Mouse (Mus musculus): ENCODE results near the gene Zmym3.

Gene Zmym3

DNA sequence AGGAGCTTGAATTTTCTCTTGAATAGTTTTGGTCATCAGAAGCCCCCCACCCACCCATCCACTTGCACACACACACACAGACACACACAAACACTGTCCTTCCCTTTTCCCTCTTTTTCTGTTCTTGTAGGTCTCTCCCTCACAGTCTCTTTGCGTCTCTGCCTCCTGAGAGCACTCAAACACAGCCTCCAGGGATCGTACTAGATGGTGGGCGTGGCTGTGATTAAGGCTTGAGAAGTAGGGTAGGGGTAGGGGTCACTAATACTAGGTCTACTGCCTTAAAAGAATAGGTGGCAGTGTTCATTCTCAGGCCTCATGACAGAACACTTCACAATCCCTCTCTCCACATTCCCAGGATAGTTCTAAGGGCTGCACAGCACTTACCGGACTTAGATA lies at the start of gene Zmym3:
Zmym3 (minus strand) TSS at position 150 of the 396 bp plus-strand sequence.
- WGBS = 30% methylated on average over 4 of the region's 4 CpGs

DNA sequence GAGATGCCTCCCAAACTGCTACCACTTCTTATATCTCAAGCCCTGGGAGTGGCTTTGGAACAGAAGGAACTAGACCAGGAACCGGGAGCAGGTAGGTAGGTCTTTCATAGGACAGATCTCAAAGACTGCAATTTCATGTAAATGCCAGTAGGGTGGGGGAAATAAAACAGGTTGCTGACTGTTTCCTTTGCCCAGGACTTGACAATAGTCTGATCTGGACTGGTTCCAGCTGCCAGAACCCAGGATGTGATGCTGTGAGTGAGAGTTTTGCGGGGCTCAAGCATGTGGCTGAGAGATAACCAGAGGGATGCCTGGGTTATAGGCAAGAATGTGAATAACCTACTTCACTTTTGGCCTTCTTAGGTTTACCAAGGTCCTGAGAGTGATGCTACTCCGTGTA lies 30.9 kb upstream of the Zmym3 start:
- 97% methylated on average over 3 of the region's 3 CpGs for WGBS

DNA sequence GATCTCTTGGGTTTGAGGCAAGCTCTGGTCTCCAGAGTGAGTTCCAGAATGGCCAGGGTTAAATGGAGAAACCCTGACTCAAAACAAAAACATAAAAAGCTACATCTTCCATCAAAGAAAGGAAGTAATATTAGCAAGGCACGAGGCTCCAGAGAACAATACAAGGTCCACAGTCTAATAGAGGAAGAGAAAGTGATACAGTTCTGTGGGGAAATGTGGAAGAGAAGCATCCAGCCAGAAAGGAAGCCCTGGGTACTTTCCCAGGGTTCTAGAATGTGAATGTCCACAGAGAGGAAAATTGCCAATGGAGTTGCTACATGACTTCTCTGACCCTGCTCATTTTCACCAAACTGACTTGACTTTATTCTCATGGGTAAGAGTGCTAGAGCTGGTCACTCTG lies 30.5 kb upstream of the Zmym3 start:
- WGBS = 44% methylated on average over 1 of the region's 1 CpGs

DNA sequence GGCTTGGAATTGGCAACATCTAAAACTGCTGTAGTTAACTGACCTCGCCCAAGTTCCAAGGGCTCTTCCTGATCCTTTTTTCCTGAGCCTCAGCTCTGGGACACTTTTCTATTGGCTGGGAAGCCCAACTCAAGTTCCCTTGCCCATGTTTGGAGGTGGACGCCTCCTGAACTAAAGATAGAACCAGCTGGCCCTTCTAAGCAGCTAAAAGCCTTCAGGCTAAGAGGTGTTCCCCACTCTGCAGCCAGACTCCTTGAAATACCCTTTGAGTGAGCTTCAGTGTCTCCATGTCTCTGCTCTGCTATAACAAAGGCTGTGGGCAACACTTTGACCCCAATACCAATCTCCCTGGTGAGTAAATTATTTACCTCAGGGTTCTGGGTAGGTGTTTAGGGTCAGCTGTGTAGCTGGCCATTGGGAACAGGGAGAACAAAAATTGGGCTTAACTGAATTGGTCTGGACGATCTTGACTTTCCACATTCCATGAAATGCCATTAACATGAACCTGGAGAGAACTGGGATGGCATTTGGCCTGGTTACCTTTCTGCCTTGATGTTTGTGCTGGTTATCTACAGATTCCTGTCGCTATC lies 28.3 kb upstream of the Zmym3 start, which contains the start of gene Itgb1bp2:
Itgb1bp2 (plus strand) TSS at position 203 of the 590 bp plus-strand sequence.
- WGBS = 67% methylated on average over 4 of the region's 4 CpGs

DNA sequence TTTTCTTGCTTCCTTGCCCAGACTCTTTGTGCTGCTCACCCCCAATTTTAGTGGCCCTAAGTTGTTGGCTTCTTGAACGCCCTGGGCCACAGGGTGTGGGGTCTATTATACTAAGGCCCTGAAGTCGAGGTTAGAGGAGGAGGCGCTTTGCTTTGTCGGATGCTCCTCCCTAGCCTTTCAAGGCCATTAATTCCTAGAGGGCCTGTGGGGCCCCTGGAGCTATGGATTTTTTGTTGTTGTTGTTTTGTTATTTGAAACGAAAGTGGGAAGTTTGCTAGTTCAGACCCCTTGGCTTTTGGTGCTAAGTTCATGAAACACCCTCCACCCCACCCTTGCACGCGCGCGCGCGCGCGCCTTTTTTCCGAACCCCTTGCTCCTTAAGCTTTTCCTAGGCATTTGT lies 9.3 kb upstream of the Zmym3 start:
- 2% methylated on average over 14 of the region's 14 CpGs for WGBS

DNA sequence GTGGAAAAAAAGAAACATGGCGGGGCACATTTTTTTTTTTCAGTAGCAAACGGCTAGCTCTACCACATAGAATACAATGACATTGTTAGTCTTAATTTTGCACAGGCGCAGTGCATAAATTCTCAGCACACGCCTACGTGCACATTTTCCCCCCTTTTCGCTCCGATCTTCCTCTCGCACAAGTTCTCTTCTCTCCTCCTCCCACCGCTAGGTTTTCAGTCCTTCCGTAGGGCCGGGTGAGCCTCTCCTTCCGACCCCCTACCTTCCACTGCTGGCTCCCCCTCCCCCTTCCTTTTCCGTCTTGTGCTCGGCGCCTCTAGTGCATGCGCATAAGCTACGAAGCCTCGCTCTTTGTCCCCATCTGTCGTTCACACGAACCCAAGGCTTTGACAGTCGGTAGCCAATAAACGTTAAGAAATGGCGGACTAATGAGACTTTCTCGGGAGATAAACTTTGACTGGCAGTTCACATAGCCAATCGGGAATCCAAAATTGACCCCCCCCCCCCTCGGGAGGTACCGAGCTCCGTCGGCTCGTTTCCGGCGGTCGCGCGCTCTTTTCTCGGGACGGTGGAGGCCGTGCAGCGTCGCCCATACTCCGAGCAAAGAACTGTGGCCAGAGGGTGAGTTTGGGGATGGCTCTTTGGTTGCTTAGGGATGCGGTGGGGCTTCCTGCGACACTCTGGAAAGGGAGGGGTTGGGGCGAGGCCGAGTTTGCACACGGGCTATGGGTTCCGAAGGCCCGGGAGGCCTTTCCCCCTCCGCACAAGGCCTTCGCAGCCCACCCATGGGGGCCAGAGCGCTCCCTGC lies 8.7 kb upstream of the Zmym3 start, which contains the start of gene Nono:
Nono (plus strand) TSS at position 177 of the 808 bp plus-strand sequence.
- 1% methylated on average over 50 of the region's 51 CpGs for WGBS

DNA sequence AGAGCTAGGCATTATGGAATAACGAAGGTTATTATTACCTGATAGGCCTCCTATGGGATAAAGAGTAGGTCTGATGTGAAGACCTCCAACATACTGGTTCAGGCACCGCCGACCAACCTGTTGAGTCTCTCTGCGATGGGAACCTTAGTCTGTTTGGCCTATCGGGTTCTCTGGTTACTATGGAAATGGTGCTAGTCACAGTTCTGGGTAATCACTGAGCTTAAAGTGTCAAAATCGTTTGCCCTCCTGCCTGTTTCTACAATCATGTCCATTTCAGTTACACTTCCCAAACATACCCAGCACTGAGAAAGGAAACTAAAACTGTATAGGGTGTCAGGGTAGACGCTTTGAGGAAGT lies 8.1 kb upstream of the Zmym3 start:
- whole genome bisulfite sequencing = 8% methylated on average over 7 of the region's 7 CpGs

DNA sequence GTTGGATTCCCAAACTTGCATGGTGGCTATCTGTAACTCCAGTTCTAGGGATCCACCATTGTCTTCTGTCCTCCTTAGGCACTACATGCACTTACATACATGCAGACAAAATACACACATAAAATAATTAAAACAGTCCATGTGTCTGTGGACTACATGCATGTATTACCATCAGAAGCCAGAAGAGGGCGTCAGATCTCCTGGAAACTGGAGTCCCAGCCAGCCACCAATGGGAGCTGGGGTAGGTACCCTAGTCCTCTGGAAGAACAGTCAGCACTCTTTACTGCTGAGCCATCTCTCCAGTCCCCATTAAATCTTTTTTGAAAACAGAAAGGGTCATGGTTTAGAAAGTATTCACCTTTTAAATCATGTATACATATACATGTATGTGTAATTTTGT lies 7.1 kb upstream of the Zmym3 start:
- 11% methylated on average over 1 of the region's 1 CpGs for WGBS

DNA sequence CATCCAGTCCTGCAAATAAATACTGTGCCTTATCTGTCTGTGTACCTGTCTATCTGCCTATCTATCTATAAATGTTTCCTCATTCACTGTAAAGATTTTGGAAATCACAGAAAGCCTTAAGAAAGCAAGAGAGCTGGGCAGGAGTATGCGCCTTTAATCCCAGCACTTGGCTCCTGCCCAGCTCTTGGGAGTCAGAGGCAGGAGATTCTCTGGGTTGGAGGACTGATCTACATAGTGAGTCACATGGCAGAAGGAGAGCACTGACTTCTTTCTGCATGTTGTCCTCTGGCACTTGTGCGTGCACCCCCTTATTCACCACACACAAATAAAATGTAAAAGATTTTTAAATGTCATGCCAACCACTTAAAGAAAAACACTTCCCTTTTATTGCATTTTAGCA lies 2.8 kb upstream of the Zmym3 start:
- 64% methylated on average over 2 of the region's 2 CpGs for WGBS

DNA sequence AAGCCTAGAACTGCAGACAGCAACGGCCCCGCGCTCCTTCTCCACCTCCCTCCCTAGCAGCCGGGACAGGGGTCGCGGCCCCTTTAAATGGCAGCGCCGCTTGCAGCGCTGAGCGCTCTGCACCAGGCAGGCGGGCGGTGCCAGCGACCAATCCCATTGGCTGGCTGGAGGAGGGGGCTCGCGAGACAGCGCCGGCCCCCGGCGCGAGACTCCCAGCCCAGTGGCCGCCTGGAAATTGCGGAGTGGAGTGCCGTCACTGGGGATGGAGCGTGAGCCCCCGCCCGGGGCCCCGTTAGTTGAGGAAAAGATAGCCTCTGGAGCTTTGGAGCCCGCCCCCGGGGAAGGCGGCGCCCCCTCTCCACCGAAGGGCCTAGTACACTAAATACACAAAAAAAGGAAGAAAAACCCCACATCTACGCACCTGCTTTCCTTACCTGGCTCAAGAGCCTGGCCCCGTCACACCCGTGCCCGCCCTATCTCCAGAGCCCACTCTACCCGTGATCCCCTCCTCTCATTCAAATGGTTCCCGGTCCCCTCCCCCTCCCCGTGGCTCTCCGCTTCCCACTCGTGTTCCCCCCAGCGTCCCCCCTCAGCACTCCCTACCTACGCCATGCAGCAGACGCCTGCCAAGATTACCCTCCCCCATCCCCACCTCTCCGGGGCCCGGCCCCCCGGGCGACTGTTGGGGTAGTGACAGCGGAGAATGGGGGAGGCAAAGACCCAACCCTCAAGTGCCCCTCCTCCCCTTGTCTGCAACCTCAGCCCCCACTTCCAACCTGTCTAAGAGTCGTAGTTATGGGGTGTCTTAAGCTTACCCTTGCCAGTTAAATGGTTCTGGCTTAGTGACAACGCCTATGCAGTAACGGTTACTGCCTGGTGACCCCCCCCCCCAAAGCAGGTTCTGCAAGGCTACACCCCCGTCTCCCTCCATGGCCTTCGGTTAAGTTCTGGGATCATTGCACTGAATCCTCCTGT lies 637 bp downstream of the Zmym3 start:
- 6% methylated on average over 47 of the region's 54 CpGs for WGBS

DNA sequence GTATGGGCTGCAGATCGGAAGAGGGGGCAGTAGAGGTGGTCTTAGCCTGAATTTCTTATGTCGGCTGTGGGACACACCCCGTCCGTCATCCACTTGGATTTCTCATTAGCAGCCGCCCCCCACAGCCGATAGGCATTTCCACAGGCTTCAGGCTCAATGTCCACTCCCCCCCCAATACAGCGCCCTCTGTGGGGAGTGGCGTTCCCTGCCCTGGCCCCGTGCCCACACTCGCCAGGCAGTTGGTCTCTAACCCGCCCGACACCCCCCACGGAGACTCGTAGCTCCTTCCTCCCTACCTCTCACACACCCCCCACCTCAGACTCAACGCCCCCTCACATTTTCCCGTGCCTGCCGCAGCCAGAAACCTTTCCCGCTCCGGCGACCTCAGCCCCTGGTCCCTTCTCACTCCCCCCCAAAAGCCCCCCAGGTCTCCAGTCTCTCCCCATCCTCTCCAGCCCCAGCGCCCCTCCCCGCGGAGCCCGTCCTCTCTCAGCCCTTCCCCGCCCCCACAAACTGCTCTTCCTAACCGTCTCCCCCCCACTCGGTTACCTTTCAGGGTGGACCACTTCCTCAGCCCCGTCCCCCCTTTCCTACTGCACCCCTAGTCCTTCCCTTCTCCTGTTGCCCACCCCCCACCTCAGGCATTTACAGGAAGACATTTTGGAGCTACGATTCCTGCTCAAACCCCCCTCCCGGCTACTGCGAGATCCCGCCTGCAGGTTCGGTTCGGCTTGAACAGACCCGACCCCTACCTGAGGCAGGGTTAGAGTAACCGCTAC lies 1.5 kb downstream of the Zmym3 start:
- WGBS = 5% methylated on average over 25 of the region's 36 CpGs

DNA sequence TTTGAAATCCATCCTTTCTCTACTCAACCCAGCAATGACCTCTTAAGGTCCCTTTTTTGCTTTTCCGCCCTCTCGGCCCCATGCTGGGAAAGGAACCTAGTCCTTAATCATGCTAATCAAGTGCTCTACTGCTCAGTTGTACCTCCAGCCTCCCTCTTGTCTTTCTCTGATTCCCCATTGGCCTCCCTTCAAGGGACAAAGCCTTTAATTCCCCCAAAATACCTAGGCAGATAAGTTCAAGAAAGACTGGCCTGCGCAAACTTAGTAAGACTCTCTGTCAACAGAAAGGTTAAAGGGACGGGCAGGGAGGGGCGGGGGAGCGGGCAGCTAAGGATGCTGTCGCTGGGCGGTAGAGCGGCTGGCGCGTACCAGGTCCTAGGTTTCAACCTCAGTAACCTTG lies 24.2 kb downstream of the Zmym3 start:
- WGBS = 53% methylated on average over 11 of the region's 11 CpGs

DNA sequence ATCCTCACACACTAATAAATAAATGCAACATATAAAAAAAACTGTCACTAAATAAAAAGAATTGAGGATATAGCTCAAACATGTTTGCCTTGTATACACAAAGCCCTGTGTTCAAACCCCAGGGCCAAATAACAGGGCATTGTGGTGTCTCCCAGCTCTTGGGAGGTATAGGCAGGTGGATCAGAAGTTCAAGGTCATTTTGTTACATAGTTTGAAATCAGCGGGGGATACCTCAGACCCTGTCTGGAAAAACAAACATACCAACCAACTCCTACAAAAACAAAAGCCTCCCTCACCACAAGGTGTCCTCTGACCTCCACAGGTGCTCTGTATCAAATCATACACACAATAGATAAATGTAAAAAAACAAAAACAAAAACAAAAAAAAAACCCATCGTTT lies 26.3 kb downstream of the Zmym3 start:
- WGBS = 65% methylated on average over 2 of the region's 2 CpGs

DNA sequence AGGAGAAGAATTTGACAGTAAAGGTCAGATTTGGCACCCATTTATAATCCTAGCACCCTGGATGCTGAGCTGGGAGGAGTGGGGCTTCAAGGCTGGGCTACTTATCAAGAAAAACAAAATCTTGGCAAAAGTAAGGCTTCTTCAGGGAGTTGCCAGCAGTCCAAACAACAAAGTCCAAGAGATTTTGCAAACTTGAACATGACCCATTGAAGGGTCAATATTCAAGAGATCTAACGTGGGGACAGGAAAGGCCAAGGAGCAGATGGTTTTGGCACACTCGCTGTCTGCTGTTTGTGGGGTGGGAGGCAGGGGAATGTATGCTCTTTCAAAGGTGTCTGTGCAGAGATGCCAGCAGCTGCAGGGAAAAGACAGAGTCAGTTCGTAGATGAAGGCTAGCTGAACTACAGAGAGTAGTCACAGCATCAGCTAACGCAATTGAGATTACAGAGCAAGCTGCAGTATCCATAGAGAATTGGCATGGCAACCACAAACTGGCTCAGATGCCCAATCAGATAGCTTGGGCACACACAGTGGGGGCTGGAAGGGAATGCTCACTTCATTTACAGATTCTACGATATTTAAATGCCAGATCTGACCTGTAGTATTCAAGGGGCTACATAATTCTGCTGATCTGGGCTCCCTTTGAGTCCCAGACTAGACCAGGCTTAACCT lies 31.6 kb downstream of the Zmym3 start:
- 31% methylated on average over 5 of the region's 5 CpGs for WGBS

DNA sequence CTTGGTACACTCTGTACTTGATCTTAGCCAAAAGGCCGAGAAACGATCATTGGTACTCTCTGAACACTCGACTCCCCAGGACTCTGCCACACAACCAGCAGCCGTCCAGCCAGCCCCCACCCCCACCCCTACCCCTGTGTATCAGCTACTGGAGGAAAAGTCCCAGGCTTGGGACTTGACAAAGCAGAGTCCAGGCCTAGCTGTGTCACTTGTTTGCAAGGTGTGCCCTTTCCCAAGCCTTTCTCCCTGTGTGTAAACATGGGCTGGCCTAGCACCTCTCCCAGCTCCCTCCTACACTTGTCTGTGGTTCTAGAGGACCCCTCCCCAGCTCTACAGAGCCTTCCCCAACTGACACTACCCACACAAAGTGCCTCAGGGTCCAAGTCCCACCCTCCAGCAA lies 34.4 kb downstream of the Zmym3 start:
- 53% methylated on average over 4 of the region's 4 CpGs for WGBS

DNA sequence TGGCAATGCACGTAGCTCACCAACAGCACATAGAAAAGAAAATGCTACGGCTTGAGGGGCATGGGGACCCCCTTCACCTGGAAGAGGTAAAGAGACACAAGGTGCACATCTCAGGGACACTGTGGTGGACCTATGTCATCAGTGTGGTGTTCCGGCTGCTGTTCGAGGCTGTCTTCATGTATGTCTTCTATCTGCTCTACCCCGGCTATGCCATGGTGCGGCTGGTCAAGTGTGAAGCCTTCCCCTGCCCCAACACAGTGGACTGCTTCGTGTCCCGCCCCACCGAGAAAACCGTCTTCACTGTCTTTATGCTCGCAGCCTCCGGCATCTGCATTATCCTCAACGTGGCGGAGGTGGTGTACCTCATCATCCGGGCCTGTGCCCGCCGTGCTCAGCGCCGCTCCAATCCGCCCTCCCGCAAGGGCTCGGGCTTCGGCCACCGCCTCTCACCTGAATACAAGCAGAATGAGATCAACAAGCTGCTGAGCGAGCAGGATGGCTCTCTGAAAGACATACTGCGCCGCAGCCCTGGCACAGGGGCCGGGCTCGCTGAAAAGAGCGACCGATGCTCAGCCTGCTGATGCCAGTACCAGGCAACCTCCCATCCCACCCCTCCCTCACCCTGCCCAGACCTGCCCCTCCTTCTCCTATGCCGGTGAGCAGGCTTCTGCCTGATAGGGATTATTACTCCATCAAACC lies 36.1 kb downstream of the Zmym3 start:
- 12% methylated on average over 31 of the region's 32 CpGs for WGBS

DNA sequence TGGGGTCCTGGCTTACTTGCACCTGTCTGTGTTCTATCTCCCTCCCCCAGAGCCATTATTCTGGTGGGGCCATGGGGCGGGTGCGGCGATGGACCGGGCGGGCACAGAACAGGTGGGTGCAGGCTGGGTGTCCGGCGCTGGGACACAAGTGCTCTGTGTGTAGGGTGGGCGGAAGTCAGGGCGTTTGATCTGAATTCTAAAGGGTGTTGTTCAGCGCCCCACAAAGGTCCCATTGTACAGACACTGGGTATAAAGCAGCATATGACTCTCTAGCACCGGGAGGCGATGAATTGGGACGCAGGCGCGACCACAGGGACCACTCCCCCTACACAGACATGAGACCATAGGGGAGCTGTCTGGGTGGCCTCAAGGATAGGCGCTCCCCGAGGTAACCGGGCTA lies 37.2 kb downstream of the Zmym3 start:
- 48% methylated on average over 17 of the region's 18 CpGs for WGBS

DNA sequence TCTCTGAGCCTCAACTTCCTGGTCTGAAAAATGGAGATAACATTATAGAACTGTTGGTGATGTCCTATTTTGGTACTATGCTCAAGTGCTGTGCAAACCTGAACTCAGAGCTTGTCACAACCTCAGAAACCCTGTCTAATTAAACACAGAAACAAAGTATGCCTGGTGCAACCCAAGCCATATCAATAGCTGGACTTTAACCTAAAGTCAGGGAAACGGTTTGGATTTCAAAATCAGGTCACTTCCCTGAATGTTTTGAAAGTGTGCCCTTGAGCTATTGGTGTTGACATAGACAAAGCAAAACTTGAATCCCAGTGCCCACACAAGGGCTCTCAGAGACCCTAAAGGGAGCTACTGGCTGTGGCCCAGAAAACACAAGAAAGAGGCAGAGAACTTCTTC lies 40.9 kb downstream of the Zmym3 start:
- 63% methylated on average over 1 of the region's 1 CpGs for WGBS

DNA sequence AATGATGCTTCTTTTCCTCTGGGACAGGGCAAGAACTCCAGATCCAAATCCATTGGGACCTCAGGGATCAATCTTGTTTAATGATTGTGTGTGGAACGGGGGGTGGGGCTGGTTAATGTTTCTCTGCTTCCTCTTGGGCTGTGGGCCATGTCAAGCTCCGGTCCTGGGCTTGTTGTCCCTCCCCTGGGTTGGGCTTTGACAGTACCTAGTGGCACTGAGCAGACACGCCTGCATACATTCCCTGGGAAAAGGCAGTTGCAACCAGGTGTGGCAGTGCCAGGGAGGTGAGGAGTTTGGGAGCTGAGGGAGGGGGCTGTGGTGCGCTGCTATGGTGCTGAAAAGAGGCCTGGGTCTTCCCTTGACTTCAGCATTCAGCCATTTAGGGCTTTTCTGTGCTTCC lies 43.6 kb downstream of the Zmym3 start:
- WGBS = 87% methylated on average over 4 of the region's 4 CpGs
